Mouse (Mus musculus) G1E (cell line): ENCODE measurements around the gene Csf3. TPM values are rescaled to one million over a fixed set of nuclear protein-coding genes. Genes with fewer than 3 reads are reported as not detected.

Experiments
- ATAC-seq: 2 replicates; pipeline ENCODE4 v1.8.0; 2016; ENCODE audit warnings: mild to moderate bottlenecking; ENCODE audit not compliant: insufficient number of reproducible peaks, poor library complexity, low FRiP score, severe bottlenecking; ENCODE audit errors: extremely low read depth
- DNase-seq: peaks from one replicate; pipeline ENCODE4 v3.0.0; 2012; ENCODE audit warnings: low spot score
- H3K27me3 ChIP-seq: 2 replicates; pipeline ENCODE4 v1.6.1; 2012; ENCODE audit warnings: mild to moderate bottlenecking, low read length, inconsistent platforms; ENCODE audit not compliant: insufficient read depth
- H3K36me3 ChIP-seq: replicated peaks from 2 replicates; pipeline ENCODE3; 2012; ENCODE audit warnings: mild to moderate bottlenecking, inconsistent platforms
- H3K4me1 ChIP-seq: 2 replicates; pipeline ENCODE4 v1.6.1; 2012; ENCODE audit warnings: low read depth, low read length, inconsistent platforms, mixed read lengths; ENCODE audit not compliant: insufficient read depth
- H3K4me3 ChIP-seq: 2 replicates; pipeline ENCODE4 v1.5.1; 2012; ENCODE audit warnings: low read depth, mild to moderate bottlenecking, inconsistent platforms, low read length, moderate library complexity, mixed read lengths
- H3K9me3 ChIP-seq: replicated peaks from 2 replicates; pipeline ENCODE4 v1.6.1; 2012; ENCODE audit warnings: inconsistent platforms
- CTCF ChIP-seq: IDR thresholded peaks from 2 replicates; pipeline ENCODE4 v1.5.1; 2012; ENCODE audit warnings: low read depth, low read length, inconsistent platforms, mixed read lengths
- GATA1 ChIP-seq: IDR thresholded peaks from 2 replicates; pipeline ENCODE4 v1.6.1; 2012; ENCODE audit warnings: borderline replicate concordance, low read length, inconsistent platforms, mixed read lengths
- GATA2 ChIP-seq: IDR thresholded peaks from 2 replicates; pipeline ENCODE4 v1.6.1; 2012; ENCODE audit warnings: low read depth, low read length, inconsistent platforms, borderline replicate concordance
- POLR2AphosphoS5 ChIP-seq: IDR thresholded peaks from 2 replicates; pipeline ENCODE4 v1.6.1; 2012; ENCODE audit warnings: low read depth, low read length, inconsistent platforms; ENCODE audit not compliant: insufficient replicate concordance
- TAL1 ChIP-seq: conservative IDR thresholded peaks from 2 replicates; pipeline ENCODE4 v1.6.1; 2012; ENCODE audit warnings: low read depth, low read length, inconsistent platforms, mixed read lengths
- polyA plus RNA-seq: library from polyadenylated mRNA; stranded (reverse); fragments of >175 nt; gene quantifications from 2 replicates; pipeline ENCODE4 v1.2.3, GENCODE M21; 2012
- total RNA-seq, 2 experiments: library from RNA; stranded (forward) in 1 of 2; stranded (reverse) in 1 of 2; fragments of 200-1000 nt in 1 of 2; fragments of >200 nt in 1 of 2; fragmentation: Nextera tagmentation in 1 of 2; gene quantifications; 2 replicates each; pipeline ENCODE4 v1.2.3; 2014 to 2017

Csf3 gene
- total and polyA plus RNA-seq, 3 experiments: 0.27 TPM; not detected in 2

- Histone ChIP-seq H3K4me1 (peaks cover 90% of the 10 kb centered on the region), H3K9me3 (no peaks in the 10 kb centered on the region), H3K36me3 (peaks cover 40% of the 10 kb centered on the region), H3K27me3 (no peaks in the 10 kb centered on the region), H3K4me3 (no peak overlapping the region)
- no peak for DNase-seq
- ATAC-seq: no peak
- no peak for TF ChIP-seq CTCF
- no peak for TF ChIP-seq TAL1
- no peak for TF ChIP-seq POLR2AphosphoS5
- no peak for TF ChIP-seq GATA2
- TF ChIP-seq GATA1: no peak
Measured at GRCm38 (mm10) chr11:98744456-98745019, 43.5 kb downstream of the Csf3 start.

- no peak for ATAC-seq
- peak overlapping the region; percentile 66; the same call in 1 of the 2 replicates for H3K4me3 ChIP-seq
- H3K4me1 ChIP-seq: peaks cover 91% of the 10 kb centered on the region
- DNase-seq: no peak
- peaks cover 47% of the 10 kb centered on the region for H3K36me3 ChIP-seq
- TF ChIP-seq POLR2AphosphoS5 (no peak), GATA1 (no peak), TAL1 (no peak), GATA2 (no peak), CTCF (no peak)
- no peaks in the 10 kb centered on the region for H3K9me3 ChIP-seq
- no peaks in the 10 kb centered on the region for H3K27me3 ChIP-seq
Measured at GRCm38 (mm10) chr11:98745932-98746853, 45.1 kb downstream of the Csf3 start.

- H3K27me3 ChIP-seq: no peaks in the 10 kb centered on the region
- ATAC-seq (peak; percentile 42), DNase-seq (no peak)
- TF ChIP-seq TAL1 (no peak), GATA1 (no peak), POLR2AphosphoS5 (no peak), CTCF (no peak), GATA2 (no peak)
- H3K9me3 ChIP-seq: no peaks in the 10 kb centered on the region
- peaks cover 47% of the 10 kb centered on the region for H3K36me3 ChIP-seq
- peak overlapping the region; percentile 66 for H3K4me3 ChIP-seq
- H3K4me1 ChIP-seq: peaks cover 99% of the 10 kb centered on the region
Measured at GRCm38 (mm10) chr11:98746855-98747693, 46.0 kb downstream of the Csf3 start.

GRCm38 (mm10) chr11:98747804-98748505, 46.9 kb downstream of the Csf3 start:
- Histone ChIP-seq H3K4me3 (peak overlapping the region; percentile 57; the same call in 1 of the 2 replicates), H3K27me3 (no peaks in the 10 kb centered on the region), H3K36me3 (peaks cover 54% of the 10 kb centered on the region), H3K9me3 (no peaks in the 10 kb centered on the region), H3K4me1 (peaks cover 100% of the 10 kb centered on the region)
- TF ChIP-seq CTCF (no peak), GATA1 (no peak), TAL1 (no peak), GATA2 (no peak), POLR2AphosphoS5 (no peak)
- DNase-seq (no peak), ATAC-seq (no peak)

- no peak for DNase-seq
Measured at GRCm38 (mm10) chr11:98748506-98749416, 47.7 kb downstream of the Csf3 start.

More at GRCm38 (mm10) chr11:98748506-98749416, 47.7 kb downstream of the Csf3 start:
- ATAC-seq: no peak
- Histone ChIP-seq H3K27me3 (no peaks in the 10 kb centered on the region), H3K4me1 (peaks cover 100% of the 10 kb centered on the region), H3K36me3 (peaks cover 57% of the 10 kb centered on the region), H3K9me3 (no peaks in the 10 kb centered on the region), H3K4me3 (no peak overlapping the region; the same call in 1 of the 2 replicates)
- TF ChIP-seq GATA1: no peak
- no peak for TF ChIP-seq CTCF
- TF ChIP-seq TAL1: no peak
- no peak for TF ChIP-seq GATA2
- TF ChIP-seq POLR2AphosphoS5: no peak
